Mouse (Mus musculus) forebrain, embryonic 16.5 days (tissue): ENCODE measurements at regions not wholly inside any gene's neighbourhood (a gene's known extent, or its start where the extent isn't known, plus 50 kb on each side); places are given as distances from the start of the nearest gene placed in this dataset.
A peak's percentile ranks its signal among the peaks of the same experiment; 100 is the strongest.

ENCODE experiments used
- ATAC-seq: fragments of 200-750 bp; cut with Nextera tagmentation; 2 replicates; pipeline ENCODE4 v1.8.0; 2017; ENCODE audit warnings: mild to moderate bottlenecking, moderate library complexity
- H3K27ac ChIP-seq: fragments of 300-500 bp; sonication (generic); 2 replicates; pipeline ENCODE4 v1.5.1; 2014; ENCODE audit warnings: low read length, control low read depth
- H3K27me3 ChIP-seq: fragments of 300-500 bp; sonication (generic); replicated peaks from 2 replicates; pipeline ENCODE4 v1.6.1; 2014; ENCODE audit warnings: low read length; ENCODE audit not compliant: control insufficient read depth, insufficient read depth
- H3K36me3 ChIP-seq: fragments of 300-500 bp; sonication (generic); 2 replicates; pipeline ENCODE4 v1.6.1; 2014; ENCODE audit not compliant: control insufficient read depth, insufficient read depth
- H3K4me1 ChIP-seq: fragments of 300-500 bp; sonication (generic); replicated peaks from 2 replicates; pipeline ENCODE4 v1.6.1; 2014; ENCODE audit warnings: low read length; ENCODE audit not compliant: control insufficient read depth, insufficient read depth
- H3K4me2 ChIP-seq: fragments of 300-500 bp; sonication (generic); 2 replicates; pipeline ENCODE4 v1.6.1; 2014; ENCODE audit warnings: mild to moderate bottlenecking, low read length, control low read depth
- H3K4me3 ChIP-seq: fragments of 300-500 bp; sonication (generic); replicated peaks from 2 replicates; pipeline ENCODE4 v1.5.1; 2014; ENCODE audit warnings: mild to moderate bottlenecking, low read length, control low read depth
- H3K9ac ChIP-seq: fragments of 300-500 bp; sonication (generic); replicated peaks from 2 replicates; pipeline ENCODE4 v1.6.1; 2014; ENCODE audit warnings: low read depth, low read length, control low read depth
- H3K9me3 ChIP-seq: fragments of 300-500 bp; sonication (generic); 2 replicates; pipeline ENCODE4 v1.6.1; 2016; ENCODE audit warnings: low read length; ENCODE audit not compliant: control insufficient read depth
- WGBS: fragments of 180-500 bp; shearing (Covaris S2); extraction: QIAGEN DNeasy Blood & Tissue Kit; methylation state at CpG from one replicate; pipeline ENCODE4 v1.1.7; 2014; 5-methylcytosine and 5-hydroxymethylcytosine counted together

GRCm38 (mm10) chr2:74291416-74292396 is 287.5 kb downstream of the Lnpk start:
- Histone ChIP-seq H3K9ac (peak overlapping the region; percentile 15; the same call in 1 of the 2 replicates), H3K4me1 (peaks cover 5% of the 10 kb centered on the region; the same call in 1 of the 2 replicates), H3K27me3 (no peaks in the 10 kb centered on the region; the same call in 1 of the 2 replicates), H3K36me3 (no peaks in the 10 kb centered on the region), H3K4me2 (no peak overlapping the region), H3K27ac (peak overlapping the region; percentile 43; the same call in 1 of the 2 replicates), H3K9me3 (no peaks in the 10 kb centered on the region), H3K4me3 (no peak overlapping the region)
- peak; percentile 92 for ATAC-seq
- WGBS, result 48% methylated on average over 8 of the region's 8 CpGs

GRCm38 (mm10) chr2:74285624-74286023 is 293.6 kb downstream of the Lnpk start:
- H3K9me3 ChIP-seq, result no peaks in the 10 kb centered on the region
- H3K9ac ChIP-seq, result no peak overlapping the region
- H3K4me2 ChIP-seq, result no peak overlapping the region
- no peak overlapping the region for H3K27ac ChIP-seq
- no peaks in the 10 kb centered on the region for H3K4me1 ChIP-seq
- no peak overlapping the region for H3K4me3 ChIP-seq
- WGBS, result 90% methylated on average over 4 of the region's 4 CpGs
- no peak for ATAC-seq
- H3K36me3 ChIP-seq, result no peaks in the 10 kb centered on the region
- no peaks in the 10 kb centered on the region for H3K27me3 ChIP-seq

GRCm38 (mm10) chr2:74264963-74265362 is 314.3 kb downstream of the Lnpk start:
- Histone ChIP-seq H3K9ac (no peak overlapping the region), H3K9me3 (no peaks in the 10 kb centered on the region), H3K27me3 (no peaks in the 10 kb centered on the region), H3K4me3 (no peak overlapping the region), H3K27ac (no peak overlapping the region), H3K4me2 (no peak overlapping the region), H3K4me1 (no peaks in the 10 kb centered on the region), H3K36me3 (no peaks in the 10 kb centered on the region)
- WGBS, result 92% methylated on average over 6 of the region's 6 CpGs
- ATAC-seq, result no peak

- no peak for ATAC-seq
- Histone ChIP-seq H3K36me3 (no peaks in the 10 kb centered on the region), H3K4me2 (no peak overlapping the region), H3K4me3 (no peak overlapping the region), H3K27me3 (no peaks in the 10 kb centered on the region), H3K27ac (no peak overlapping the region), H3K9ac (no peak overlapping the region), H3K9me3 (no peaks in the 10 kb centered on the region), H3K4me1 (no peaks in the 10 kb centered on the region)
- 52% methylated on average over 8 of the region's 8 CpGs for WGBS
Observed at GRCm38 (mm10) chr2:74257034-74257781, 322.0 kb downstream of the Lnpk start.

- no peak for ATAC-seq
- 94% methylated on average over 3 of the region's 3 CpGs for WGBS
- no peaks in the 10 kb centered on the region for H3K36me3 ChIP-seq
Observed at GRCm38 (mm10) chr2:74247521-74247920, 331.7 kb downstream of the Lnpk start.

GRCm38 (mm10) chr2:74246631-74247030 is 332.6 kb downstream of the Lnpk start:
- Histone ChIP-seq H3K4me2 (no peak overlapping the region), H3K9ac (no peak overlapping the region), H3K27me3 (no peaks in the 10 kb centered on the region), H3K4me1 (peaks cover 11% of the 10 kb centered on the region), H3K27ac (no peak overlapping the region), H3K36me3 (no peaks in the 10 kb centered on the region), H3K4me3 (no peak overlapping the region), H3K9me3 (no peaks in the 10 kb centered on the region)
- 71% methylated on average over 4 of the region's 4 CpGs for WGBS
- ATAC-seq, result no peak

More at GRCm38 (mm10) chr2:74247521-74247920, 331.7 kb downstream of the Lnpk start:
- Histone ChIP-seq H3K27me3 (no peaks in the 10 kb centered on the region), H3K9ac (no peak overlapping the region), H3K27ac (no peak overlapping the region), H3K4me1 (peaks cover 11% of the 10 kb centered on the region), H3K9me3 (no peaks in the 10 kb centered on the region), H3K4me3 (no peak overlapping the region), H3K4me2 (no peak overlapping the region)

GRCm38 (mm10) chr2:74244203-74244602 is 333.1 kb upstream of the Atp5g3 start:
- ATAC-seq, result peak; percentile 39; the same call in 1 of the 2 replicates
- H3K4me3 ChIP-seq, result no peak overlapping the region
- H3K4me1 ChIP-seq, result peaks cover 11% of the 10 kb centered on the region
- H3K4me2 ChIP-seq, result peak overlapping the region; percentile 32
- H3K27me3 ChIP-seq, result no peaks in the 10 kb centered on the region
- no peaks in the 10 kb centered on the region for H3K9me3 ChIP-seq
- H3K9ac ChIP-seq, result no peak overlapping the region
- 54% methylated on average over 6 of the region's 6 CpGs for WGBS
- peak overlapping the region; percentile 9 for H3K27ac ChIP-seq
- no peaks in the 10 kb centered on the region for H3K36me3 ChIP-seq

- H3K27me3 ChIP-seq, result no peaks in the 10 kb centered on the region
- peaks cover 11% of the 10 kb centered on the region for H3K4me1 ChIP-seq
- H3K9me3 ChIP-seq, result no peaks in the 10 kb centered on the region
- no peak overlapping the region for H3K9ac ChIP-seq
- H3K27ac ChIP-seq, result peak overlapping the region; percentile 39; the same call in 1 of the 2 replicates
- peak overlapping the region; percentile 32 for H3K4me2 ChIP-seq
- H3K4me3 ChIP-seq, result no peak overlapping the region
- peak; percentile 79 for ATAC-seq
- no peaks in the 10 kb centered on the region for H3K36me3 ChIP-seq
- 31% methylated on average over 9 of the region's 9 CpGs for WGBS
Observed at GRCm38 (mm10) chr2:74243801-74244200, 332.7 kb upstream of the Atp5g3 start.

GRCm38 (mm10) chr2:74239586-74239985 is 328.5 kb upstream of the Atp5g3 start:
- no peak overlapping the region for H3K9ac ChIP-seq
- ATAC-seq, result no peak
- H3K4me2 ChIP-seq, result no peak overlapping the region
- H3K9me3 ChIP-seq, result no peaks in the 10 kb centered on the region
- H3K27ac ChIP-seq, result no peak overlapping the region
- H3K4me3 ChIP-seq, result no peak overlapping the region
- no peaks in the 10 kb centered on the region for H3K27me3 ChIP-seq
- no peaks in the 10 kb centered on the region for H3K36me3 ChIP-seq
- H3K4me1 ChIP-seq, result peaks cover 11% of the 10 kb centered on the region
- 70% methylated on average over 10 of the region's 10 CpGs for WGBS
